Mouse (Mus musculus) thymus, postnatal 4 days (tissue): ENCODE measurements at regions not wholly inside any gene's neighbourhood (a gene's known extent, or its start where the extent isn't known, plus 50 kb on each side); places are given as distances from the start of the nearest gene placed in this dataset.
"Not testable (repeated sequence)": the region's sequence is repeated elsewhere in the genome, so short reads cannot be mapped to it uniquely, and the experiment has no call there.

ENCODE experiments used
- DNase-seq: peaks from one replicate; pipeline ENCODE4 v3.0.0; 2021

DNA sequence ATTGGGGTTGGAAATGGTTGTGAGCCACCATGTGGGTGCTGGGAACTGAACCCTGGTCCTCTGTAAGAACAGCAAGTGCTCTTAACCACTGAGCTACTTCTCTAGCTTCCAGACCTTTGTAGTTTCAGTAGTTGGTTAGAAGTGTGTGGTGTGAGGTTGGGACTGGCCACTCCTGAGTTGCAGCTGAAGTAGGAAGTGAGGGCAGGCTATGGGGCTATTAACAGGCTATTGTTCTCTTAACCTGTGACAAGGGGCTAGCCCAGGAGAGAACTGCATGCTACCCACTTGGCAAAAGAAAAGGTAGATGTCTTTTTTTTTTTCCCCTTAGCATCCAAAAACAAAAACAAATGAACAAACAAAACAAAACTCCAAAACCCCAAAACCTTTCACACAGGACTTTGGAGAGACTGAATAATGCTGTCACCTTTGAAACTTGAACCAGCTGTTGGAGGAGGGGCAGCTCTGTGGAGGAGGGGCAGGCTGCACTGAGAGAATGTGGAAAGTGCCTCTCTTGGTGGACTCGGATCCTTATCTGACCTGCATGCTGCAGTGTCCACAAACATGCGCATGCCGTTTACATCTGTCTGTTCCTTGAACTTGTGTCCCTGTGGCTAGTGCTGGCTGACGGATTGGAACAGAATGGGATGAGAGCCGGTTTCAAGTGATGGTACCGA is 149.3 kb upstream of the Unc93a2 start:
- no peak for DNase-seq

DNA sequence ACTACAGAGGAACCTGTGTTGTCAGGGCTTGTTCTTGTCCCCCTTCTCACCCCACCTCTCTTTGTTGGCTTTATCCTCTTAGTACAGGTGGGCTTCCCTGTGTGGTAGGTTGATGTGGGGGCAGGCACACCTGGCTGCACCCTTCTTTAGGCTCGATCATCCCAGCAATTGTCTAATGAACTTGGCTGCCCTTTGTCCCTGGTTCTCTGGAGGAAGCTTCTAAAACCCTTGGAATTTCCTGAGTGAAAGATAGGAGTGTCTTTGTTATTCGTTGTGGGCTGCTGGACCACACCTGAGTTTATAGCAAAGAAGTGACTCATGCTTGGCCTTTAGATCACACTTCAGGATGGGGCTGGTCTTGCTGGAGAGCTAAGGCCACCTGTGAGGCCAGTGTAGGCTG is 148.3 kb upstream of the Unc93a2 start:
- no peak for DNase-seq

DNA sequence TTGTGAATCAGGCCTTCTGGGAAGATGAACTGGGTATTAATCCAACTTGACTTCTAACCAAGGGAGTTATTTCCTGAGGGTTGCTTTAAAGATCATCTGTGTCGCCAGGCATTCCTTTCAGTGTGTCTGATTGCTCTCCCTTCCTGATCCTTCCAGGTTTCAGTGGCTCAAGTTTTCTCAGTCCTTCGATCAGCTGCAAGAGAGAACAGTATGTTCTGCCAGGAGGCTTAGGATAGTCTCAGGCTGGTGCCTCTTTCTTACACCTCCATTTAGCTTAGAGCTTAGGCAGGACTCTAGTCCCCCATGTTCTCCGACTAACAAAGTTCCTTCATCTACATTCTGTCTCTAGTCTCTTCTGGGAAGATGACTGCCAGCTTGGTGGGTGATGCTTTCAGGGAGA is 147.4 kb upstream of the Unc93a2 start:
- DNase-seq, result no peak

DNA sequence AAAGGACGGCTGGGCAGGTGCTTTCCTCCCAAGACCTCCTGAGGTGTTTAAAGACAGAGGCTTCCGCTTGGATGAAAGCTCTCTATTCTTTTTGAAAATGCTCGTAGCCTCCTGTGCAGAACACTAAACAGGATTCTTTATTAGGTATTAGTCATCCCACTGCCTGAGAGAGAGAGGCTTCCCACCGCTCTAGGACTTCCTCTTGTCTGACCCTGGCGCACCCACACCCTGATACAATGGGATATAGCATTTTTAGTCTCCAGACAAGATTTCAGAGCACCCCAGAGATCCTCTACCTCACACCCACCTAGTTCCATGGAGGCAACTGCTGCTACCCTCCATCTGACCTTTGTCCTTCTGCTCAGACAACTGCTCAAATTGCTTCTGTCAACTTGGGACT is 144.0 kb upstream of the Unc93a2 start:
- no peak for DNase-seq

DNA sequence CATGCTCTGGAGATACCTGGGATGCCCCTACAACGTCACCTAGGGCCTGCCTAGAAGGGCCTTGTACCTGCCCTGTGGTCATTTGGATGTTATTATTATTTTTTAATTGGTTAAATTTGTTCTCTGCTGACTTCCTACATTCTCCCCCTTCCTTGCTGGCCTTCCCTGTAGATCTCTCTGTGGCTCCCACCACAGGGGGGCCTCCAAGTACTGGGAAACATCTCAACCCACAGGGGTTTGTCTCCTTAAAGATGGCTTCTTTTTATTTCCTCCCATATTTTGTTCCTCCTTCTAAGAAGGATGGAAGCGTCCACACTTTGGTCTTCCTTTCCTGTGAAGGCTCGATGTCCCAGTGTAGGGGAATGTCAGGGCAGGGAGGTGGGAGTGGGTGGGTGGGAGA is 142.4 kb upstream of the Unc93a2 start:
- no peak for DNase-seq

DNA sequence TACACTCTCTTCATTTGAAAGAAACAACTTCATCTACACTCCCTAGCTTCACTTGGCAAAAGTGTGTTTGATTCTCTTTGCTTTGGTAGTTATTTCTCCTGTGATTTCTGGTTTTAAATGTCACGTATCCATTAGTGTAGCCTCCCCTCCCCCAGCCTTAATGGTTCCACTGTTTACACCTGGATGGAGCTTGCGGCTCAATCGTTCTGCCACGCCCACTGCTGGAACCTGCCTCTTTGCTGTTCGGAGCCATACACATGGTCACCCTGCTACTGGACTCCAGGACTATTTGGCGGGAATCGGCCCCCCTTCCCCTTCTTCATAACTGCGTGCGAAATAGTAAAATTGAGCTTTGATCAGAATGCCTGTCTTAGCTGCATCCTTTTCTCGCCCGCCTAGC is 139.2 kb upstream of the Unc93a2 start:
- not testable (repeated sequence) for DNase-seq

DNA sequence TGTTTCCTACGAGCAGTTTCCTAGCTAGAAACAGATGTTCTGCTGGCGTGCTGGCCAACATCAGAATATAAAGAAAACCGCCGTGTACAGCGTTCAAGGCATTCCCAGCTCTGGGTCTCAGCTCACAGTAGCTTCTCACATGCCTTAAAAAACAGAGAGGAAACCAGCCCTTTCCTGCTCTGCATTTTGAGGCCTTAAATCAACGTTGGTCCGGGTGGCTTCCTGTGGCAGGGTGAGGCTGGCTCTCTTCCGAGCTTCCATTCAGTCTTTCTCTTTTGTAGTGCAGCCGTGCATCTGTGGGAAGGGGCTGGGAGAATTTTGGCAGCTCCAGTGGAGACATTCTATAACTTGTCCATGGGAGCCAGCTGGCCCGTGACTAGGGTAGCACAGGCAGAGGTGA is 135.9 kb upstream of the Unc93a2 start:
- no peak for DNase-seq
